In the genomic region with DNA sequence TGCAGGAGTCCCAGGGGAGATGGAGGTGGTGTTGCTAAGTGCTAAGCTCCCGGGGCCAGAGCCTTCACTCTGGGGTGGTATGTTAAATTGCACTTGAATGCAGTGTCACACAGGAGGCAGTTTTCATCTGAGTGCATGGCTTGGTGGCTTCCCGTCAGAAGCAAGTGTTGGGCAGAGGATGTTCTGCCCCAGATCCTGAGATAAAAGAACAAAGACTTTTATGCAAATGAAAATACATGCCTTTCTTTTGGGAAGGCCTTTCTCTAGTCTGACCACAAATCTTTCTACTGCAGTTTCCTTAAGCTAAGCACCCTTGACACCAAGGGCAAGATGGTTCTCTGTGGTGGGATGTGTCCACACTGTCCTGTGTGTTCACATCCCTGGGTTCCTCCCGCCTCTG, we compare ENCODE assay signal across 22 mouse cellular contexts.
A peak's percentile ranks its signal among the peaks of the same experiment; 100 is the strongest.
DNase-seq lines count a peak whose midpoint lies in the region; ATAC-seq and TF ChIP-seq lines count a peak whose summit lies in the region.
"Had no signal": no experiment of that assay in that cellular context is flagged by ENCODE, and none has a peak within 500 bp of the region (broad histone marks: within the 10 kb centered on the region; RNA-seq: fewer than 3 reads in every experiment).

No protein-coding gene starts in this region.

- peak; percentile 75 for DNase-seq in R1 (ENCODE audit: low read depth, low spot score)
- DNase-seq in gastrocnemius, postnatal 36 days, result no peak
- DNase-seq in urinary bladder, postnatal 36 days (ENCODE audit: low spot score in 2 of 2), result no peak
- DNase-seq: adrenal gland, adult 8-10 months; adrenal gland, postnatal 14 days; adrenal gland, postnatal 36 days; cerebellum, adult 11-12 months; cerebellum, adult 2 months; cerebellum, adult 9-10 months; cerebellum, postnatal 10 days; cerebellum, postnatal 25 days; forebrain, postnatal 0 days had no signal

- WGBS in intestine, embryonic 16.5 days, result 81% methylated on average over 3 of the region's 3 CpGs

- peaks cover 88% of the 10 kb centered on the region for H3K4me1 ChIP-seq in E14TG2a.4 (replicated peaks; ENCODE audit: low read depth, low read length)
- H3K4me1 ChIP-seq in ES-Bruce4 (ENCODE audit: control insufficient read depth, insufficient read depth, low read length), result peaks cover 10% of the 10 kb centered on the region
- no peaks in the 10 kb centered on the region for H3K4me1 ChIP-seq in intestine, embryonic 16.5 days (ENCODE audit: control insufficient read depth, insufficient read depth, low read length)
- H3K4me1 ChIP-seq: embryonic facial prominence, embryonic 12.5 days had no signal

- H3K27me3 ChIP-seq in E14TG2a.4 (ENCODE audit: insufficient read depth, low read length), result peaks cover 2% of the 10 kb centered on the region; the same call in 1 of the 2 replicates
- H3K27me3 ChIP-seq in ES-Bruce4 (ENCODE audit: control insufficient read depth, insufficient read depth, low read length, poor library complexity, severe bottlenecking), result no peaks in the 10 kb centered on the region
- H3K27me3 ChIP-seq in intestine, embryonic 16.5 days (replicated peaks; ENCODE audit: control insufficient read depth, insufficient read depth, low read length), result no peaks in the 10 kb centered on the region
- H3K27me3 ChIP-seq: embryonic facial prominence, embryonic 12.5 days; forebrain, embryonic 12.5 days; Patski had no signal

- intact Hi-C loops in gastrocnemius, postnatal 36 days (cut with DNase I), result loop anchor here (5.0 kb wide), 1 partner anchor 84 kb away; no protein-coding TSS in a partner anchor

- no peak for TF ChIP-seq POLR2A in ES-Bruce4 (IDR thresholded peaks at IDR 0.05; ENCODE audit: insufficient read depth, low read length)

- no peak overlapping the region for H3K9ac ChIP-seq in ES-Bruce4 (ENCODE audit: low read depth, poor library complexity, severe bottlenecking)
- no peak overlapping the region for H3K9ac ChIP-seq in intestine, embryonic 16.5 days (ENCODE audit: low read depth, low read length)
- H3K9ac ChIP-seq: embryonic facial prominence, embryonic 12.5 days; forebrain, embryonic 12.5 days; forebrain, postnatal 0 days had no signal

- 0 out of 2 replicates have a peak overlapping the region, but pooled peaks have one; percentile 41 for H3K27ac ChIP-seq in ES-Bruce4 (ENCODE audit: insufficient read depth, low read length)
- H3K27ac ChIP-seq in intestine, embryonic 16.5 days (ENCODE audit: low read length), result no peak overlapping the region
- H3K27ac ChIP-seq: embryonic facial prominence, embryonic 10.5 days; embryonic facial prominence, embryonic 12.5 days had no signal

- no peaks in the 10 kb centered on the region for H3K36me3 ChIP-seq in E14TG2a.4 (ENCODE audit: insufficient read depth, low read length)
- H3K36me3 ChIP-seq in ES-Bruce4 (ENCODE audit: control insufficient read depth, insufficient read depth, low read length, poor library complexity, severe bottlenecking), result no peaks in the 10 kb centered on the region
- no peaks in the 10 kb centered on the region for H3K36me3 ChIP-seq in intestine, embryonic 16.5 days (ENCODE audit: control insufficient read depth, insufficient read depth, low read length)
- H3K36me3 ChIP-seq: embryonic facial prominence, embryonic 10.5 days; embryonic facial prominence, embryonic 12.5 days; forebrain, embryonic 12.5 days; G1E had no signal

- H3K9me3 ChIP-seq in E14TG2a.4 (ENCODE audit: low read length) (no peaks in the 10 kb centered on the region), ES-Bruce4 (replicated peaks; ENCODE audit: control insufficient read depth, insufficient read depth, low read length, poor library complexity, severe bottlenecking) (no peaks in the 10 kb centered on the region)
- no peaks in the 10 kb centered on the region for H3K9me3 ChIP-seq in intestine, embryonic 16.5 days (ENCODE audit: control insufficient read depth, low read length)
- H3K9me3 ChIP-seq: embryonic facial prominence, embryonic 10.5 days; embryonic facial prominence, embryonic 12.5 days; forebrain, embryonic 12.5 days had no signal

- TF ChIP-seq CTCF in E14TG2a.4 (conservative IDR thresholded peaks at IDR 0.05; ENCODE audit: low read length) (no peak), ES-Bruce4 (IDR thresholded peaks at IDR 0.05; ENCODE audit: low read depth, low read length) (no peak)

- no peak for TF ChIP-seq EP300 in ES-Bruce4 (IDR thresholded peaks at IDR 0.05; ENCODE audit: insufficient read depth, low read depth, low read length)

- no peak overlapping the region for H3K4me2 ChIP-seq in intestine, embryonic 16.5 days (ENCODE audit: low read depth, low read length)
- H3K4me2 ChIP-seq: embryonic facial prominence, embryonic 12.5 days; forebrain, embryonic 12.5 days had no signal

- ATAC-seq in intestine, embryonic 16.5 days, result no peak
- ATAC-seq: activated CD4-positive, CD25-positive, alpha-beta regulatory T cell, adult 4 months; forebrain, embryonic 14.5 days; Patski had no signal

- H3K4me3 ChIP-seq in E14TG2a.4 (replicated peaks; ENCODE audit: low read length) (0 out of 2 replicates have a peak overlapping the region, but pooled peaks have one; percentile 13), ES-Bruce4 (ENCODE audit: low read depth, low read length) (no peak overlapping the region)
- H3K4me3 ChIP-seq in intestine, embryonic 16.5 days (ENCODE audit: low read length), result no peak overlapping the region
- H3K4me3 ChIP-seq: embryonic facial prominence, embryonic 10.5 days; embryonic facial prominence, embryonic 12.5 days; forebrain, embryonic 12.5 days had no signal
